ENCODE assay signal across 8 mouse cellular contexts in genomic region chr11:70431574-70431973, GRCm38 (mm10). TPM values are rescaled to one million over a fixed set of nuclear protein-coding genes. Genes with fewer than 3 reads are reported as not detected.
A peak's percentile ranks its signal among the peaks of the same experiment; 100 is the strongest.
DNase-seq lines count a peak whose midpoint lies in the region; ATAC-seq and TF ChIP-seq lines count a peak whose summit lies in the region.

No protein-coding gene starts in this region.

- no peak for TF ChIP-seq CTCF in stomach, postnatal 0 days (IDR thresholded peaks at IDR 0.05; ENCODE audit: low read depth)

- no peaks in the 10 kb centered on the region for H3K9me3 ChIP-seq in neural tube, embryonic 11.5 days (ENCODE audit: control insufficient read depth, low read length)
- no peaks in the 10 kb centered on the region for H3K9me3 ChIP-seq in limb, embryonic 14.5 days (ENCODE audit: control insufficient read depth, low read length)
- no peaks in the 10 kb centered on the region for H3K9me3 ChIP-seq in stomach, postnatal 0 days (ENCODE audit: control insufficient read depth, low read length)

- no peaks in the 10 kb centered on the region for H3K27me3 ChIP-seq in neural tube, embryonic 11.5 days (ENCODE audit: control insufficient read depth, insufficient read depth, low read length)
- no peaks in the 10 kb centered on the region for H3K27me3 ChIP-seq in limb, embryonic 14.5 days (ENCODE audit: control insufficient read depth, insufficient read depth, low read length)
- H3K27me3 ChIP-seq in stomach, postnatal 0 days (ENCODE audit: control insufficient read depth, insufficient read depth, low read length): no peaks in the 10 kb centered on the region

- 30% methylated on average over 5 of the region's 5 CpGs for WGBS in neural tube, embryonic 11.5 days
- WGBS in limb, embryonic 14.5 days: 29% methylated on average over 5 of the region's 5 CpGs
- WGBS in stomach, postnatal 0 days: 27% methylated on average over 5 of the region's 5 CpGs

- peak overlapping the region; percentile 81; the same call in 1 of the 2 replicates for H3K27ac ChIP-seq in neural tube, embryonic 11.5 days (ENCODE audit: low read depth, low read length)
- no peak overlapping the region for H3K27ac ChIP-seq in limb, embryonic 14.5 days (replicated peaks; ENCODE audit: low read depth, low read length)
- 0 out of 2 replicates have a peak overlapping the region, but pooled peaks have one; percentile 18 for H3K27ac ChIP-seq in stomach, postnatal 0 days (replicated peaks)

- H3K4me1 ChIP-seq in neural tube, embryonic 11.5 days (ENCODE audit: control insufficient read depth, insufficient read depth, low read length): peaks cover 14% of the 10 kb centered on the region
- H3K4me1 ChIP-seq in limb, embryonic 14.5 days (ENCODE audit: control insufficient read depth, insufficient read depth, low read length): peaks cover 17% of the 10 kb centered on the region
- H3K4me1 ChIP-seq in stomach, postnatal 0 days (replicated peaks; ENCODE audit: control insufficient read depth, insufficient read depth): no peaks in the 10 kb centered on the region

- H3K36me3 ChIP-seq in neural tube, embryonic 11.5 days (ENCODE audit: control insufficient read depth, insufficient read depth, low read length): no peaks in the 10 kb centered on the region; the same call in 1 of the 2 replicates
- H3K36me3 ChIP-seq in limb, embryonic 14.5 days (ENCODE audit: control insufficient read depth, insufficient read depth, low read length): peaks cover 10% of the 10 kb centered on the region
- no peaks in the 10 kb centered on the region for H3K36me3 ChIP-seq in stomach, postnatal 0 days (ENCODE audit: control insufficient read depth, insufficient read depth, low read length)

- TF ChIP-seq EP300 in stomach, postnatal 0 days (optimal IDR thresholded peaks at IDR 0.05): no peak

- TF ChIP-seq POLR2A in limb, embryonic 14.5 days (IDR thresholded peaks at IDR 0.05; ENCODE audit: borderline replicate concordance, extremely low read depth, insufficient read depth, insufficient read length): no peak

- ATAC-seq in neural tube, embryonic 11.5 days (ENCODE audit: insufficient read depth, low FRiP score, low TSS enrichment): no peak
- ATAC-seq in limb, embryonic 14.5 days (ENCODE audit: low FRiP score, low read depth): no peak
- ATAC-seq in stomach, postnatal 0 days (ENCODE audit: low FRiP score, low TSS enrichment): no peak

- H3K4me3 ChIP-seq in neural tube, embryonic 11.5 days (ENCODE audit: low read depth, low read length): peak overlapping the region; percentile 76
- H3K4me3 ChIP-seq in limb, embryonic 14.5 days (replicated peaks; ENCODE audit: low read length): peak overlapping the region; percentile 79
- H3K4me3 ChIP-seq in stomach, postnatal 0 days (ENCODE audit: low read depth, low read length): peak overlapping the region; percentile 69; the same call in 1 of the 2 replicates

- peak overlapping the region; percentile 61 for H3K4me2 ChIP-seq in neural tube, embryonic 11.5 days (ENCODE audit: low read depth)
- H3K4me2 ChIP-seq in limb, embryonic 14.5 days (replicated peaks; ENCODE audit: low read depth, low read length, severe bottlenecking): peak overlapping the region; percentile 74
- peak overlapping the region; percentile 91; the same call in 1 of the 2 replicates for H3K4me2 ChIP-seq in stomach, postnatal 0 days (replicated peaks; ENCODE audit: low read depth)

- H3K9ac ChIP-seq in neural tube, embryonic 11.5 days (ENCODE audit: low read length): no peak overlapping the region; the same call in 1 of the 2 replicates
- H3K9ac ChIP-seq in limb, embryonic 14.5 days (ENCODE audit: low read depth, low read length, severe bottlenecking): peak overlapping the region; percentile 3; the same call in 1 of the 2 replicates
- no peak overlapping the region for H3K9ac ChIP-seq in stomach, postnatal 0 days (ENCODE audit: low read length)

- peak; percentile 61 for DNase-seq in cerebellum, adult 9-10 months
- no peak for DNase-seq in cerebellum, adult 11-12 months
- no peak for DNase-seq in neural tube, embryonic 11.5 days (ENCODE audit: low spot score)
- DNase-seq in neural tube, embryonic 10.5 days (ENCODE audit: extremely low spot score, low spot score): no peak
- no peak for DNase-seq in limb, embryonic 14.5 days (ENCODE audit: low spot score)
- no peak for DNase-seq in stomach, postnatal 0 days (ENCODE audit: low spot score)
- DNase-seq in right cerebral cortex, postnatal 25 days: no peak
- DNase-seq in lung, postnatal 36 days: no peak

RNA-seq across cellular contexts. Expression of gene Arrb2, which starts 0.9 kb away (rescaled TPM):
- 24.2 and 31.0 TPM in 2 replicates for polyA plus RNA-seq in neural tube, embryonic 11.5 days (2014; fragmentation: Nextera tagmentation; extraction: Ambion mirVana)
- polyA plus RNA-seq in limb, embryonic 14.5 days (2012; rRNA removed): 48.7 and 53.6 TPM in 2 replicates
- 18.5 and 21.5 TPM in 2 replicates for polyA plus RNA-seq in limb, embryonic 14.5 days (2014; fragmentation: Nextera tagmentation; extraction: Ambion mirVana)
- polyA plus RNA-seq in stomach, postnatal 0 days (2015; fragmentation: Nextera tagmentation; extraction: Ambion mirVana): 9.0 and 9.5 TPM in 2 replicates

RNA-seq across cellular contexts. Expression of gene Med11, which starts 20.1 kb away (rescaled TPM):
- polyA plus RNA-seq in neural tube, embryonic 11.5 days (2014; fragmentation: Nextera tagmentation; extraction: Ambion mirVana): 39.1 and 41.6 TPM in 2 replicates
- polyA plus RNA-seq in limb, embryonic 14.5 days (2012; rRNA removed): 27.6 and 32.4 TPM in 2 replicates
- 44.8 and 47.4 TPM in 2 replicates for polyA plus RNA-seq in limb, embryonic 14.5 days (2014; fragmentation: Nextera tagmentation; extraction: Ambion mirVana)
- 27.4 and 28.6 TPM in 2 replicates for polyA plus RNA-seq in stomach, postnatal 0 days (2015; fragmentation: Nextera tagmentation; extraction: Ambion mirVana)

RNA-seq across cellular contexts. Expression of gene Pelp1, which starts 21.7 kb away (rescaled TPM):
- 38.3 and 41.8 TPM in 2 replicates for polyA plus RNA-seq in neural tube, embryonic 11.5 days (2014; fragmentation: Nextera tagmentation; extraction: Ambion mirVana)
- polyA plus RNA-seq in limb, embryonic 14.5 days (2012; rRNA removed): 37.1 and 45.2 TPM in 2 replicates
- 34.8 and 38.1 TPM in 2 replicates for polyA plus RNA-seq in limb, embryonic 14.5 days (2014; fragmentation: Nextera tagmentation; extraction: Ambion mirVana)
- 10.4 and 10.8 TPM in 2 replicates for polyA plus RNA-seq in stomach, postnatal 0 days (2015; fragmentation: Nextera tagmentation; extraction: Ambion mirVana)

RNA-seq across cellular contexts. Expression of gene Zmynd15, which starts 27.7 kb away (rescaled TPM):
- polyA plus RNA-seq in neural tube, embryonic 11.5 days (2014; fragmentation: Nextera tagmentation; extraction: Ambion mirVana): 0.19 TPM in 1 of 2 replicates, not detected in the other
- 1.1 and 1.4 TPM in 2 replicates for polyA plus RNA-seq in limb, embryonic 14.5 days (2012; rRNA removed)
- polyA plus RNA-seq in limb, embryonic 14.5 days (2014; fragmentation: Nextera tagmentation; extraction: Ambion mirVana): 0.46 and 0.92 TPM in 2 replicates
- polyA plus RNA-seq in stomach, postnatal 0 days (2015; fragmentation: Nextera tagmentation; extraction: Ambion mirVana): 0.62 and 0.86 TPM in 2 replicates

RNA-seq across cellular contexts. Expression of gene Cxcl16, which starts 28.2 kb away (rescaled TPM):
- 0.84 and 0.93 TPM in 2 replicates for polyA plus RNA-seq in neural tube, embryonic 11.5 days (2014; fragmentation: Nextera tagmentation; extraction: Ambion mirVana)
- 4.4 and 5.9 TPM in 2 replicates for polyA plus RNA-seq in limb, embryonic 14.5 days (2012; rRNA removed)
- 4.3 and 6.3 TPM in 2 replicates for polyA plus RNA-seq in limb, embryonic 14.5 days (2014; fragmentation: Nextera tagmentation; extraction: Ambion mirVana)
- polyA plus RNA-seq in stomach, postnatal 0 days (2015; fragmentation: Nextera tagmentation; extraction: Ambion mirVana): 15.8 and 18.1 TPM in 2 replicates
